Mouse (Mus musculus): ENCODE results near the gene Aspscr1. TPM values are rescaled to one million over a fixed set of nuclear protein-coding genes. Genes with fewer than 3 reads are reported as not detected.

The Aspscr1 gene
- polyA plus RNA-seq, 1 experiment, result 65.9 TPM

GRCm38 (mm10) chr11:120696568-120696967 is 23.8 kb downstream of the Aspscr1 start:
- H3K36me3 ChIP-seq (ENCODE audit: control insufficient read depth, insufficient read depth), result peaks cover 12% of the 10 kb centered on the region
- TF ChIP-seq POLR2AphosphoS2 (IDR thresholded peaks at IDR 0.05; ENCODE audit: insufficient read length, low read depth), result no peak
- TF ChIP-seq REST (IDR thresholded peaks at IDR 0.05; ENCODE audit: insufficient read depth, insufficient read length), result no peak
- TF ChIP-seq MYOG (IDR thresholded peaks at IDR 0.05; ENCODE audit: control insufficient read depth in 1 of 3, insufficient read depth in 1 of 3, insufficient read length in 2 of 3, low read depth in 2 of 3), result no peak
- TF ChIP-seq MYOD1 (IDR thresholded peaks at IDR 0.05; ENCODE audit: control insufficient read depth in 1 of 3, insufficient read length in 2 of 3, low read depth in 2 of 3), result no peak
- no peak for TF ChIP-seq POLR2A (IDR thresholded peaks at IDR 0.05; ENCODE audit: insufficient read length, low read depth)
- TF ChIP-seq SRF (IDR thresholded peaks at IDR 0.05; ENCODE audit: control insufficient read depth, insufficient read length, low read depth), result no peak
- no peak for TF ChIP-seq MAX (IDR thresholded peaks at IDR 0.05; ENCODE audit: low read depth)
- no peak for TF ChIP-seq CEBPB (IDR thresholded peaks at IDR 0.05; ENCODE audit: insufficient read depth, poor library complexity, severe bottlenecking)
- no peak for TF ChIP-seq E2F4 (IDR thresholded peaks at IDR 0.05; ENCODE audit: insufficient read depth)
- no peak for TF ChIP-seq USF1 (IDR thresholded peaks at IDR 0.05; ENCODE audit: low read depth)
- TF ChIP-seq TCF3 (IDR thresholded peaks at IDR 0.05; ENCODE audit: insufficient read length, low read depth), result no peak
- TF ChIP-seq TCF12 (IDR thresholded peaks at IDR 0.05; ENCODE audit: insufficient read depth, poor library complexity, severe bottlenecking), result no peak
- H3K79me2 ChIP-seq (ENCODE audit: control insufficient read depth, insufficient read depth), result peaks cover 3% of the 10 kb centered on the region
- no peak overlapping the region for H3K4me2 ChIP-seq (ENCODE audit: low read depth)
- no peak overlapping the region for H3K4me3 ChIP-seq
- no peak overlapping the region for H3ac ChIP-seq (ENCODE audit: control insufficient read depth, insufficient read length)
- H3K27me3 ChIP-seq (ENCODE audit: control insufficient read depth, insufficient read depth, insufficient read length), result no peaks in the 10 kb centered on the region

- Histone ChIP-seq H3K4me3 (no peak overlapping the region), H3ac (ENCODE audit: control insufficient read depth, insufficient read length) (no peak overlapping the region), H3K27me3 (ENCODE audit: control insufficient read depth, insufficient read depth, insufficient read length) (no peaks in the 10 kb centered on the region), H3K79me2 (ENCODE audit: control insufficient read depth, insufficient read depth) (peaks cover 3% of the 10 kb centered on the region), H3K4me2 (ENCODE audit: low read depth) (peak overlapping the region; percentile 67), H3K36me3 (ENCODE audit: control insufficient read depth, insufficient read depth) (peaks cover 8% of the 10 kb centered on the region)
- TF ChIP-seq TCF12 (IDR thresholded peaks at IDR 0.05; ENCODE audit: insufficient read depth, poor library complexity, severe bottlenecking) (no peak), POLR2AphosphoS2 (IDR thresholded peaks at IDR 0.05; ENCODE audit: insufficient read length, low read depth) (no peak), POLR2A (IDR thresholded peaks at IDR 0.05; ENCODE audit: insufficient read length, low read depth) (peak; percentile 33), CEBPB (IDR thresholded peaks at IDR 0.05; ENCODE audit: insufficient read depth, poor library complexity, severe bottlenecking) (no peak), MYOD1 (IDR thresholded peaks at IDR 0.05; ENCODE audit: control insufficient read depth in 1 of 3, insufficient read length in 2 of 3, low read depth in 2 of 3) (peak in 2 of 3 experiments; percentile 24 to 80), MYOG (IDR thresholded peaks at IDR 0.05; ENCODE audit: control insufficient read depth in 1 of 3, insufficient read depth in 1 of 3, insufficient read length in 2 of 3, low read depth in 2 of 3) (peak in 2 of 3 experiments; percentile 15 to 85), REST (IDR thresholded peaks at IDR 0.05; ENCODE audit: insufficient read depth, insufficient read length) (no peak), TCF3 (IDR thresholded peaks at IDR 0.05; ENCODE audit: insufficient read length, low read depth) (no peak), USF1 (IDR thresholded peaks at IDR 0.05; ENCODE audit: low read depth) (peak; percentile 32), SRF (IDR thresholded peaks at IDR 0.05; ENCODE audit: control insufficient read depth, insufficient read length, low read depth) (no peak), E2F4 (IDR thresholded peaks at IDR 0.05; ENCODE audit: insufficient read depth) (no peak), MAX (IDR thresholded peaks at IDR 0.05; ENCODE audit: low read depth) (peak; percentile 64)
These were observed 25.0 kb downstream of the Aspscr1 start for GRCm38 (mm10) chr11:120697741-120698140.

GRCm38 (mm10) chr11:120703696-120704454 is 31.1 kb downstream of the Aspscr1 start:
- H3K4me2 ChIP-seq (ENCODE audit: low read depth), result no peak overlapping the region

DNA sequence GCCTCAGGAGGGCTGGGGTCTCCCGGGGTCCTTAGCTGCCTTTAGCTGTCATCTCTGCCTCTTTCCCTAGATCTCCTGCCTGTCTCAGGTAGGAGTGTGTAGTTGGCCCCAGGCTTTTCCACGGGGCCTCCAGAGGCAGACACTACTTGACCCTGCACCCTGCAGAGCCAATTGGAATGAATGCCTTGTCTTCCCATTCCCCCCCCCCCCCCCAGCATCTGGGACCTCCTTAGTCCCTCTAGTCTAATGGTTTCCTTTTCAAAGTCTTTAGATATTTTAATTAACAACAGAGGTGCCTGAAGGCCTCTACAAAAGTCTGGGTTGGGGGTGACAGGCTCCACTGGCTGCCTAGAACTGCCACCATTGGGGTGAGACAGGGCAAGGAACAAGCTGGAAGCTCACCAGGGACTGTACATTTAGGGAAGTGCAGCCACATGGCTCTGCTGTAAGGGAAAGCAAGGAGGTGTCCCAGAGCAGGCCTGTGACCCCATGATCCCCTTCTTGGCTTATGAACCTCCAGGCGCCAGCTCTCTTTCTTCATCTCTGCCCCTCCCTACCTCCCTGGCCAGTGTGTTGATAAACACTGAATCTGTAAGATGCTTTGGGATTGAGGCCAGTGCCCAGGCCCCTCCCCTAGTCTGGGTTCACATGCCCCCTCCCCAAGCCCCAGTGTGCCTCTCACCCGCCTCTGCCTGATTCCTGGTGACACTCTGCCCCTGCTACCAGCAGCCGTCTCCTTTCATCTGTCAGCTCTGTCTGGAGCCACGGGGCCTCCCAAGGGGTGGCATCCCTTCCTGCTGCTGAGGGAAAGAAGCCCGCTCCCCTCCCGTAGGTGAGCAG is 31.9 kb downstream of the Aspscr1 start:
- no peaks in the 10 kb centered on the region for H3K27me3 ChIP-seq (ENCODE audit: control insufficient read depth, insufficient read depth, insufficient read length)
- no peak for TF ChIP-seq POLR2AphosphoS2 (IDR thresholded peaks at IDR 0.05; ENCODE audit: insufficient read length, low read depth)
- no peak for TF ChIP-seq MAX (IDR thresholded peaks at IDR 0.05; ENCODE audit: low read depth)
- no peaks in the 10 kb centered on the region for H3K79me2 ChIP-seq (ENCODE audit: control insufficient read depth, insufficient read depth)
- H3K36me3 ChIP-seq (ENCODE audit: control insufficient read depth, insufficient read depth), result peaks cover 3% of the 10 kb centered on the region
- H3K4me3 ChIP-seq, result no peak overlapping the region
- H3ac ChIP-seq (ENCODE audit: control insufficient read depth, insufficient read length), result no peak overlapping the region
- H3K4me2 ChIP-seq (ENCODE audit: low read depth), result no peak overlapping the region

More at GRCm38 (mm10) chr11:120703696-120704454, 31.1 kb downstream of the Aspscr1 start:
- H3K36me3 ChIP-seq (ENCODE audit: control insufficient read depth, insufficient read depth), result peaks cover 3% of the 10 kb centered on the region
- no peaks in the 10 kb centered on the region for H3K27me3 ChIP-seq (ENCODE audit: control insufficient read depth, insufficient read depth, insufficient read length)
- no peak overlapping the region for H3ac ChIP-seq (ENCODE audit: control insufficient read depth, insufficient read length)
- TF ChIP-seq MAX (IDR thresholded peaks at IDR 0.05; ENCODE audit: low read depth), result no peak
- TF ChIP-seq USF1 (IDR thresholded peaks at IDR 0.05; ENCODE audit: low read depth), result no peak
- TF ChIP-seq CEBPB (IDR thresholded peaks at IDR 0.05; ENCODE audit: insufficient read depth, poor library complexity, severe bottlenecking), result no peak
- no peak for TF ChIP-seq MYOD1 (IDR thresholded peaks at IDR 0.05; ENCODE audit: control insufficient read depth in 1 of 3, insufficient read length in 2 of 3, low read depth in 2 of 3)
- TF ChIP-seq POLR2AphosphoS2 (IDR thresholded peaks at IDR 0.05; ENCODE audit: insufficient read length, low read depth), result no peak
- no peak for TF ChIP-seq TCF3 (IDR thresholded peaks at IDR 0.05; ENCODE audit: insufficient read length, low read depth)
- no peak for TF ChIP-seq POLR2A (IDR thresholded peaks at IDR 0.05; ENCODE audit: insufficient read length, low read depth)
- TF ChIP-seq MYOG (IDR thresholded peaks at IDR 0.05; ENCODE audit: control insufficient read depth in 1 of 3, insufficient read depth in 1 of 3, insufficient read length in 2 of 3, low read depth in 2 of 3), result no peak
- no peak for TF ChIP-seq REST (IDR thresholded peaks at IDR 0.05; ENCODE audit: insufficient read depth, insufficient read length)
- no peaks in the 10 kb centered on the region for H3K79me2 ChIP-seq (ENCODE audit: control insufficient read depth, insufficient read depth)
- H3K4me3 ChIP-seq, result no peak overlapping the region

All from myocyte (in vitro differentiated cells).